Mouse (Mus musculus): Measurements from ENCODE around the gene Bnc2. TPM values are rescaled to one million over a fixed set of nuclear protein-coding genes. Genes with fewer than 3 reads are reported as not detected.

Bnc2 gene
- total and polyA plus RNA-seq, 3 experiments = 0.55 TPM; not detected in 2

GRCm38 (mm10) chr4:84668949-84669605 lies 6.0 kb downstream of the Bnc2 start:
- no peaks in the 10 kb centered on the region for H3K36me3 ChIP-seq (replicated peaks)
- no peak overlapping the region for H3K4me3 ChIP-seq (ENCODE audit: low read depth, low read length)
- ATAC-seq (ENCODE audit: extremely low read depth, insufficient number of reproducible peaks, low FRiP score, poor library complexity, severe bottlenecking) (no peak), DNase-seq (ENCODE audit: low spot score) (no peak)
- TF ChIP-seq POLR2AphosphoS5 (IDR thresholded peaks at IDR 0.05; ENCODE audit: insufficient replicate concordance, low read depth, low read length) (no peak), CTCF (IDR thresholded peaks at IDR 0.05; ENCODE audit: low read depth, low read length) (no peak), TAL1 (conservative IDR thresholded peaks at IDR 0.05; ENCODE audit: low read depth, low read length) (no peak), GATA1 (IDR thresholded peaks at IDR 0.05; ENCODE audit: borderline replicate concordance, low read length) (no peak), GATA2 (IDR thresholded peaks at IDR 0.05; ENCODE audit: borderline replicate concordance, low read depth, low read length) (no peak)
- no peaks in the 10 kb centered on the region for H3K4me1 ChIP-seq (ENCODE audit: insufficient read depth, low read depth, low read length)
- H3K27me3 ChIP-seq (ENCODE audit: insufficient read depth, low read length) = no peaks in the 10 kb centered on the region
- H3K9me3 ChIP-seq (replicated peaks) = peaks cover 20% of the 10 kb centered on the region

GRCm38 (mm10) chr4:84668226-84668625 lies 6.8 kb downstream of the Bnc2 start:
- no peak for ATAC-seq (ENCODE audit: extremely low read depth, insufficient number of reproducible peaks, low FRiP score, poor library complexity, severe bottlenecking)
- Histone ChIP-seq H3K4me3 (ENCODE audit: low read depth, low read length) (no peak overlapping the region), H3K9me3 (replicated peaks) (peaks cover 20% of the 10 kb centered on the region), H3K36me3 (replicated peaks) (no peaks in the 10 kb centered on the region), H3K4me1 (ENCODE audit: insufficient read depth, low read depth, low read length) (no peaks in the 10 kb centered on the region), H3K27me3 (ENCODE audit: insufficient read depth, low read length) (no peaks in the 10 kb centered on the region)
- no peak for DNase-seq (ENCODE audit: low spot score)
- no peak for TF ChIP-seq POLR2AphosphoS5 (IDR thresholded peaks at IDR 0.05; ENCODE audit: insufficient replicate concordance, low read depth, low read length)
- no peak for TF ChIP-seq TAL1 (conservative IDR thresholded peaks at IDR 0.05; ENCODE audit: low read depth, low read length)
- no peak for TF ChIP-seq GATA1 (IDR thresholded peaks at IDR 0.05; ENCODE audit: borderline replicate concordance, low read length)
- no peak for TF ChIP-seq GATA2 (IDR thresholded peaks at IDR 0.05; ENCODE audit: borderline replicate concordance, low read depth, low read length)
- no peak for TF ChIP-seq CTCF (IDR thresholded peaks at IDR 0.05; ENCODE audit: low read depth, low read length)

- ATAC-seq (ENCODE audit: extremely low read depth, insufficient number of reproducible peaks, low FRiP score, poor library complexity, severe bottlenecking) (no peak), DNase-seq (ENCODE audit: low spot score) (no peak)
- H3K4me1 ChIP-seq (ENCODE audit: insufficient read depth, low read depth, low read length) = no peaks in the 10 kb centered on the region
- TF ChIP-seq POLR2AphosphoS5 (IDR thresholded peaks at IDR 0.05; ENCODE audit: insufficient replicate concordance, low read depth, low read length) (no peak), TAL1 (conservative IDR thresholded peaks at IDR 0.05; ENCODE audit: low read depth, low read length) (no peak), GATA2 (IDR thresholded peaks at IDR 0.05; ENCODE audit: borderline replicate concordance, low read depth, low read length) (no peak), CTCF (IDR thresholded peaks at IDR 0.05; ENCODE audit: low read depth, low read length) (no peak), GATA1 (IDR thresholded peaks at IDR 0.05; ENCODE audit: borderline replicate concordance, low read length) (no peak)
- H3K9me3 ChIP-seq (replicated peaks) = peaks cover 22% of the 10 kb centered on the region
- H3K27me3 ChIP-seq (ENCODE audit: insufficient read depth, low read length) = no peaks in the 10 kb centered on the region
- no peaks in the 10 kb centered on the region for H3K36me3 ChIP-seq (replicated peaks)
- no peak overlapping the region for H3K4me3 ChIP-seq (ENCODE audit: low read depth, low read length)
Measured at GRCm38 (mm10) chr4:84662228-84663065, 12.6 kb downstream of the Bnc2 start.

- ATAC-seq (ENCODE audit: extremely low read depth, insufficient number of reproducible peaks, low FRiP score, poor library complexity, severe bottlenecking) (no peak), DNase-seq (ENCODE audit: low spot score) (no peak)
- Histone ChIP-seq H3K27me3 (ENCODE audit: insufficient read depth, low read length) (no peaks in the 10 kb centered on the region), H3K9me3 (replicated peaks) (peaks cover 23% of the 10 kb centered on the region), H3K4me1 (ENCODE audit: insufficient read depth, low read depth, low read length) (no peaks in the 10 kb centered on the region), H3K4me3 (ENCODE audit: low read depth, low read length) (no peak overlapping the region), H3K36me3 (replicated peaks) (no peaks in the 10 kb centered on the region)
- no peak for TF ChIP-seq GATA1 (IDR thresholded peaks at IDR 0.05; ENCODE audit: borderline replicate concordance, low read length)
- no peak for TF ChIP-seq TAL1 (conservative IDR thresholded peaks at IDR 0.05; ENCODE audit: low read depth, low read length)
Measured at GRCm38 (mm10) chr4:84661341-84661740, 13.7 kb downstream of the Bnc2 start.

DNA sequence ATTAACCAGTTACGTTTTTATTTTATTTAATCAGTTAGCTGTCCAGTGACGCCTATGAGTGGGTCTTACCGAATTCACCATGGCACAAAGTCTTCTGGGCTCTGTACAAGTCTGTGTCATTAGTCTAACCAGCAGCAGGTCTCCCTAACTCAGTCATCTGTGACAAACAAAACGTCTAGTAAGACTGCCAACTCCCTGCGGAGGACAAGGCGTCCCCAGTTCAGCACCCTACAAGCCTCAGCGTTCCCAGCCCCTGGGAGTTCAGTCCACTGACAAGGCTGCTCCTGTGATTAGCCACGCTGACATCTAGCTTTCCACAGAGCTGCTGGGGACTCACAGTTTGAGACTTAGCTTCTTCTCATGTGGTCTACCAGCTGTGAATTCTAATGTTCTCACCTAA lies 23.3 kb downstream of the Bnc2 start:
- DNase-seq (ENCODE audit: low spot score) = no peak
- ATAC-seq (ENCODE audit: extremely low read depth, insufficient number of reproducible peaks, low FRiP score, poor library complexity, severe bottlenecking) = no peak
- H3K27me3 ChIP-seq (ENCODE audit: insufficient read depth, low read length) = no peaks in the 10 kb centered on the region
- H3K4me3 ChIP-seq (ENCODE audit: low read depth, low read length) = no peak overlapping the region
- H3K9me3 ChIP-seq (replicated peaks) = peaks cover 9% of the 10 kb centered on the region
- TF ChIP-seq GATA1 (IDR thresholded peaks at IDR 0.05; ENCODE audit: borderline replicate concordance, low read length) = no peak
- no peak for TF ChIP-seq TAL1 (conservative IDR thresholded peaks at IDR 0.05; ENCODE audit: low read depth, low read length)
- no peak for TF ChIP-seq CTCF (IDR thresholded peaks at IDR 0.05; ENCODE audit: low read depth, low read length)
- no peak for TF ChIP-seq GATA2 (IDR thresholded peaks at IDR 0.05; ENCODE audit: borderline replicate concordance, low read depth, low read length)
- no peak for TF ChIP-seq POLR2AphosphoS5 (IDR thresholded peaks at IDR 0.05; ENCODE audit: insufficient replicate concordance, low read depth, low read length)
- H3K36me3 ChIP-seq (replicated peaks) = no peaks in the 10 kb centered on the region
- H3K4me1 ChIP-seq (ENCODE audit: insufficient read depth, low read depth, low read length) = no peaks in the 10 kb centered on the region

DNA sequence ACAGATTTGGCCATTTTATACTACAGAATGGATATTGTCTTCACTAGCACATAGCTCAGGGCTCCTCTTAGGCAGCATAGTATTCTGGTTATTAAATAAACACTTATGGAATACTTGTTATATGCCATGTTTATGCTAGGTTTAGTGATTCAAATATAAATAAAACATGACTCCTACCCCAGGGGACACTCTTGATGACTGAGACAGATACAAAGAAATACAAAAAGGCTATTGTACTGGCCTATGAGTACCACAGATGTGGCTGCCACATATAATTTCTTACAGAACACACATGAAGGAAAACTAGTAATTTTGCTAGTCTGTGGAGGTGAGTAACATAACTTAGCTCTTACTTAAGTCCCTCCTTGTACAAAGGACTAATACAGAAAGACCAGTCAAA lies 28.5 kb downstream of the Bnc2 start:
- no peaks in the 10 kb centered on the region for H3K4me1 ChIP-seq (ENCODE audit: insufficient read depth, low read depth, low read length)
- TF ChIP-seq TAL1 (conservative IDR thresholded peaks at IDR 0.05; ENCODE audit: low read depth, low read length) (no peak), GATA2 (IDR thresholded peaks at IDR 0.05; ENCODE audit: borderline replicate concordance, low read depth, low read length) (no peak), GATA1 (IDR thresholded peaks at IDR 0.05; ENCODE audit: borderline replicate concordance, low read length) (no peak), POLR2AphosphoS5 (IDR thresholded peaks at IDR 0.05; ENCODE audit: insufficient replicate concordance, low read depth, low read length) (no peak), CTCF (IDR thresholded peaks at IDR 0.05; ENCODE audit: low read depth, low read length) (no peak)
- no peaks in the 10 kb centered on the region for H3K36me3 ChIP-seq (replicated peaks)
- DNase-seq (ENCODE audit: low spot score) (no peak), ATAC-seq (ENCODE audit: extremely low read depth, insufficient number of reproducible peaks, low FRiP score, poor library complexity, severe bottlenecking) (no peak)
- no peaks in the 10 kb centered on the region for H3K27me3 ChIP-seq (ENCODE audit: insufficient read depth, low read length)
- H3K4me3 ChIP-seq (ENCODE audit: low read depth, low read length) = no peak overlapping the region
- peaks cover 8% of the 10 kb centered on the region; the same call in 1 of the 2 replicates for H3K9me3 ChIP-seq (replicated peaks)

All from G1E (cell line).